Mouse (Mus musculus) embryonic facial prominence, embryonic 12.5 days (tissue): ENCODE measurements around the gene Fastkd5. TPM values are rescaled to one million over a fixed set of nuclear protein-coding genes. Genes with fewer than 3 reads are reported as not detected.

Experiments used
- ATAC-seq: fragments of 200-750 bp; cut with Nextera tagmentation; 2 replicates; pipeline ENCODE4 v1.8.0; 2017; ENCODE audit not compliant: insufficient number of reproducible peaks, insufficient read depth, low FRiP score, low TSS enrichment
- H3K27ac ChIP-seq: fragments of 300-500 bp; sonication (generic); 2 replicates; pipeline ENCODE4 v1.5.1; 2016; ENCODE audit warnings: mild to moderate bottlenecking
- H3K27me3 ChIP-seq: fragments of 300-500 bp; sonication (generic); 2 replicates; pipeline ENCODE4 v1.6.1; 2016; ENCODE audit warnings: mild to moderate bottlenecking, moderate library complexity
- H3K36me3 ChIP-seq: fragments of 300-500 bp; sonication (generic); 2 replicates; pipeline ENCODE4 v1.6.1; 2016; ENCODE audit warnings: mild to moderate bottlenecking
- H3K4me1 ChIP-seq: fragments of 300-500 bp; sonication (generic); 2 replicates; pipeline ENCODE4 v1.6.1; 2016
- H3K4me2 ChIP-seq: fragments of 300-500 bp; sonication (generic); replicated peaks from 2 replicates; pipeline ENCODE4 v1.6.1; 2016; ENCODE audit warnings: mild to moderate bottlenecking, moderate library complexity
- H3K4me3 ChIP-seq: fragments of 300-500 bp; sonication (generic); 2 replicates; pipeline ENCODE4 v1.5.1; 2016; ENCODE audit warnings: mild to moderate bottlenecking
- H3K9ac ChIP-seq: fragments of 300-500 bp; sonication (generic); 2 replicates; pipeline ENCODE4 v1.6.1; 2016; ENCODE audit warnings: mild to moderate bottlenecking, moderate library complexity
- H3K9me3 ChIP-seq: fragments of 300-500 bp; sonication (generic); 2 replicates; pipeline ENCODE4 v1.6.1; 2016; ENCODE audit warnings: mild to moderate bottlenecking, moderate library complexity
- WGBS: fragments of 180-500 bp; shearing (Covaris S2); methylation state at CpG from one replicate; pipeline ENCODE4 v1.1.7; 2016; 5-methylcytosine and 5-hydroxymethylcytosine counted together
- polyA plus RNA-seq: library from polyadenylated mRNA; unstranded; fragments of >200 nt; fragmentation: Nextera tagmentation; extraction: Ambion mirVana; gene quantifications from 2 replicates; pipeline ENCODE4 v1.2.1, GENCODE M21; 2016

Fastkd5 gene
- polyA plus RNA-seq, 1 experiment from 2014 or later = 18.6 TPM

GRCm38 (mm10) chr2:130574960-130575359 lies 54.9 kb downstream of the Fastkd5 start:
- Histone ChIP-seq H3K27ac (no peak overlapping the region), H3K36me3 (no peaks in the 10 kb centered on the region), H3K4me3 (no peak overlapping the region), H3K9me3 (no peaks in the 10 kb centered on the region), H3K27me3 (peaks cover 51% of the 10 kb centered on the region), H3K9ac (no peak overlapping the region), H3K4me1 (peaks cover 7% of the 10 kb centered on the region; the same call in 1 of the 2 replicates), H3K4me2 (no peak overlapping the region)
- WGBS = 84% methylated on average over 5 of the region's 5 CpGs
- no peak for ATAC-seq

- H3K4me2 ChIP-seq = no peak overlapping the region
- ATAC-seq = no peak
- H3K4me1 ChIP-seq = peaks cover 8% of the 10 kb centered on the region
- H3K27ac ChIP-seq = no peak overlapping the region
- H3K4me3 ChIP-seq = no peak overlapping the region
- no peak overlapping the region for H3K9ac ChIP-seq
- H3K27me3 ChIP-seq = peaks cover 2% of the 10 kb centered on the region
- no peaks in the 10 kb centered on the region for H3K9me3 ChIP-seq
- peaks cover 7% of the 10 kb centered on the region for H3K36me3 ChIP-seq
Observed at GRCm38 (mm10) chr2:130569926-130570325, 59.9 kb downstream of the Fastkd5 start.

DNA sequence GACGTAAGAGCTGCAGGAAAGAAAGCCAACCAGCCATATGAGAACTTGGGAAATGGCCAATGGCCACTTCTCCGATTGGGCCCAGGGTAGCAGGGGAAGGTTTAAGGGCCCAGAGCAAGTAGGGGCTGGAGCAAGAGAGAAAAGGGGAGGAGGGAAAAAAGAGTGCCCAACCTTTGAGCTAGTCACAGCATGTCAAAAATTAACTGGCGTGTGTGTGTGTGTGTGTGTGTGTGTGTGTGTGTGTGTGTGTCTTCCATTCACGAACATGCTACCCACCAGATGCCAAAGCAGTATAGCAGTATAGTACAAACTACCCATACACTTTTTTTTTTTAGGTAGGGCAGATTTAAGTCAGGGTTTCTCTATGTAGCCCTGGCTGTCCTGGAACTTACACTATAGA lies 60.9 kb downstream of the Fastkd5 start:
- Histone ChIP-seq H3K9ac (no peak overlapping the region), H3K9me3 (no peaks in the 10 kb centered on the region), H3K4me2 (no peak overlapping the region), H3K4me3 (no peak overlapping the region), H3K27me3 (no peaks in the 10 kb centered on the region), H3K36me3 (peaks cover 7% of the 10 kb centered on the region), H3K27ac (no peak overlapping the region), H3K4me1 (peaks cover 16% of the 10 kb centered on the region)
- 82% methylated on average over 4 of the region's 4 CpGs for WGBS
- no peak for ATAC-seq

- Histone ChIP-seq H3K4me3 (peak overlapping the region; percentile 81; the same call in 1 of the 2 replicates), H3K4me1 (peaks cover 23% of the 10 kb centered on the region), H3K4me2 (peak overlapping the region; percentile 93), H3K27me3 (no peaks in the 10 kb centered on the region), H3K9ac (peak overlapping the region; percentile 87), H3K9me3 (no peaks in the 10 kb centered on the region), H3K27ac (no peak overlapping the region), H3K36me3 (peaks cover 7% of the 10 kb centered on the region)
- 84% methylated on average over 8 of the region's 8 CpGs for WGBS
- no peak for ATAC-seq
Observed at GRCm38 (mm10) chr2:130564983-130565382, 64.8 kb downstream of the Fastkd5 start.

DNA sequence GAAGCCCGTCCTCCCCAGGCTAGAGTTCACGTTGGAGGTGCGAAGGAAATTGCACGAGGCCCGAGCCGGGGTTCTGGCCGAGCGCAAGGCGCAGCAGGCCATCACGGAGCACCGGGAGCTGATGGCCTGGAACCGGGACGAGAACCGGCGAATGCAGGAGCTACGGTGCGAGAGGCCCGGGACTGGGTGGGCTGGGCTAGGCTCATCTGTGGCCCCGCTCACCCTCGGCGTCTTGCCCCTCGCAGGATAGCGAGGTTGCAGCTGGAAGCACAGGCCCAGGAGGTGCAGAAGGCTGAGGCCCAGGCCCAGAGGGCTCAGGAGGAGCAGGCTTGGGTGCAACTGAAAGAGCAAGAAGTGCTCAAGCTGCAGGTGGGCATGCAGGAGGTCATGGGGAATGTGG lies 65.8 kb downstream of the Fastkd5 start:
- Histone ChIP-seq H3K4me1 (peaks cover 23% of the 10 kb centered on the region), H3K9ac (peak overlapping the region; percentile 87), H3K9me3 (no peaks in the 10 kb centered on the region), H3K4me2 (peak overlapping the region; percentile 93), H3K36me3 (peaks cover 7% of the 10 kb centered on the region), H3K27me3 (no peaks in the 10 kb centered on the region), H3K27ac (no peak overlapping the region), H3K4me3 (peak overlapping the region; percentile 81)
- under 1% methylated on average over 23 of the region's 23 CpGs for WGBS
- peak; percentile 42; the same call in 1 of the 2 replicates for ATAC-seq

Other genes with a start within 250 kb of the Fastkd5 start
- 98.0 and 106 TPM in 2 replicates for gene Cpxm1, start 232.5 kb downstream of the Fastkd5 start, polyA plus RNA-seq
- gene Gm28372, start 224.8 kb downstream of the Fastkd5 start, polyA plus RNA-seq = 0.15 TPM in 1 of 2 replicates, not detected in the other
- 0.60 TPM in 1 of 2 replicates, not detected in the other for gene 1700020A23Rik, start 224.8 kb downstream of the Fastkd5 start, polyA plus RNA-seq
- 0.20 TPM in 1 of 2 replicates, not detected in the other for gene Tmem239, start 223.5 kb downstream of the Fastkd5 start, polyA plus RNA-seq
- 119 and 122 TPM in 2 replicates for gene Vps16, start 205.7 kb downstream of the Fastkd5 start, polyA plus RNA-seq
- 14.7 TPM in 2 replicates for gene Pced1a, start 205.3 kb downstream of the Fastkd5 start, polyA plus RNA-seq
- gene Ptpra, start 179.7 kb downstream of the Fastkd5 start, polyA plus RNA-seq = 129 and 131 TPM in 2 replicates
- gene Mrps26, start 66.3 kb downstream of the Fastkd5 start, polyA plus RNA-seq = 76.9 and 77.0 TPM in 2 replicates
- gene Oxt, start 53.9 kb downstream of the Fastkd5 start, polyA plus RNA-seq = not detected in 2 replicates
- gene Avp, start 47.5 kb downstream of the Fastkd5 start, polyA plus RNA-seq = not detected in 2 replicates
- 15.5 and 16.3 TPM in 2 replicates for gene Ubox5, start within 50 bp of the Fastkd5 start, polyA plus RNA-seq
- gene Lzts3, start 12.8 kb upstream of the Fastkd5 start, polyA plus RNA-seq = 6.2 and 6.5 TPM in 2 replicates
- gene Ddrgk1, start 34.6 kb upstream of the Fastkd5 start, polyA plus RNA-seq = 55.6 and 58.3 TPM in 2 replicates
- 135 and 137 TPM in 2 replicates for gene Itpa, start 37.6 kb upstream of the Fastkd5 start, polyA plus RNA-seq
- gene Slc4a11, start 67.5 kb upstream of the Fastkd5 start, polyA plus RNA-seq = 1.4 and 2.0 TPM in 2 replicates